Mouse (Mus musculus): ENCODE measurements around the gene C1qtnf2. TPM values are rescaled to one million over a fixed set of nuclear protein-coding genes. Genes with fewer than 3 reads are reported as not detected.

Gene C1qtnf2
- total RNA-seq, 1 experiment from 2014 or later: not detected

GRCm38 (mm10) chr11:43480561-43480960 lies 6.5 kb downstream of the C1qtnf2 start:
- ATAC-seq (replicated peaks; ENCODE audit: insufficient number of reproducible peaks, low FRiP score, low TSS enrichment, poor library complexity, severe bottlenecking): no peak

DNA sequence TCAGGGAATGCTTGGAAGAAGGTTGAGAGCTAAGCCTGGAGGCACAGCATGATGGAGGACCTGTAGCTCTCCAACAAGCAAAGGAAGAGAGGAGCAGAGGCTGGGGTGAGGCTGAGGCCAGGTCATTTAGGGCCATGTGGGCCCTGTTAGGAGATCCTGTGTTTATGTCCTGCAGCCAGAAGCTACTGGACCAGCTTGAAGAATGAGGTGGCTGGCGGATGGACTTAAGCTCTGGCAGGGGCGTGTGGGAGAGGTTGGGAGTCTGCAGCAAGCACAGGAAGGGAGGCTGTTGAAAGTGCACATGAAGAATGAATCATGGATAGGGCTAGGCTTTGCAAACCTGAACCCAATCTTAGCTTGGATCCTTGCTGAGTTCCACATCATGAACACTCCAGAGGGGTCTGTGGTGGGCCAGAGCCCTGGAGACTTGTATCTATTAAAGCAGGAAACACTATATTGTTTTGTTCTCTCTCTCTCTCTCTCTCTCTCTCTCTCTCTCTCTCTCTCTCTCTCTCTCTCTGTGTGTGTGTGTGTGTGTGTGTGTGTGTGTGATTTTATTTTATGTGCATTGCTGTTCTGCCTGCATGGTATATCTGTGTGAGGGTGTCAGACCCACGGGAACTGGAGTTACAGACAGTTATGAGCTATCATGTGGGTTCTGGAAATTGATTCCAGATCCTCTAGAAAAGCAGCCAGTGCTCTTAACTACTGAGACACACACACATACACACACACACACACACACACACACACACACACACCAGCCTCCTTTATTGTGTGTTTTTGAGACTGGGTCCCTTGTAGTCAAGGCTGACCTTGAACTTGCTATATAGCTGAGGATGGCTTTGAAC lies 7.8 kb downstream of the C1qtnf2 start:
- ATAC-seq (replicated peaks; ENCODE audit: insufficient number of reproducible peaks, low FRiP score, low TSS enrichment, poor library complexity, severe bottlenecking): no peak

DNA sequence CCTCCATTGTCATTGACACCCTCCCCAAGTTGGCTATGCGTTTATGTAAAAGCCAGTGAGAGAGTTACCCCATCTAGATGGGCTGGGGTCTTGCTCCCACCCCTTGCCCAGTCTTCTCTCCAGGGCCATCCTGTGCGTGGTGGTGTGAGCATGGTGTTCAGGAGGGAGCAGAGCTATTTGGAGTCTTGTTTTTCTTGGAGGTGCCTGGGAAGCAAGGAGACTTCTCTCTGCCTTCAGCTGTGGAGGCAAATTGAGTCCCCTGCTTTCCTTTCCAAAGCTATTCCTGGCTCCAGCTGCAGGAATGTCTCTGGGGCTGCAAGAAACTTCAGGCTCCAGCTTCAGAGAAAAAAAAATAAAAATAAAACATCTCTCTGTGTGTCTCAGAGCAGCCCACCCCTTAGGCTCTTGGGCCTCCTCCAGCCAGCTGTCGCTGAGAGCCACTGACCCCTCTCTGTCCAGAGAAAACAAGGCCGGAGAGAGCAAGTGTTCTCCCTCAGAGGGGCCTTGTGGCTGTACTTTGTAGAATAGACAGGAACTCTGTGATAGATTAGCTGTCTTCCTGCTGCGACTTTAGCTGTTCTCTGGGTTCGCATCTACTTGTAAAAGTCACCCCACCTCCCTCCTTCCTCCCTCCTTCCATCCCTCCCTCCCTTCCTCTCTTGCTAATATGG lies 9.2 kb downstream of the C1qtnf2 start:
- no peak for ATAC-seq (replicated peaks; ENCODE audit: insufficient number of reproducible peaks, low FRiP score, low TSS enrichment, poor library complexity, severe bottlenecking)

DNA sequence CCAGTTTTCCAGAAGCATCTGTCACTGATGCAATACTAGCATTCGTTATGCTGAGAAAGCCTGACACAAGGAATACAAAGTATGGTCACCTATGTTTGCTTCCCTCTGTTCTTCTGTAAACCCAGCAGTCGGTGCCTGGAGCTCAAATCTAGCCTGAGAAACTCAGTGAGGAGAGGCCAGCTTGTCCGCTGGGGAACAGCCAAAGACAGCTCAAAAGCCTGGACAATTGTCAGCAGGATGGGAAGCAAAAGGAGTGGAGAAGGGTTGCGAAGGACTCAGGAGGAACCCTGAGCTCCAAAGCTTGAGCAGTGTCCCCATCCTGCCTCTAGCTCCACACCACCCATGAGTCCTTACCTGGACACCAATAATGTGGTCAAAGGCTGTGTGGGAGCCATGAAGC lies 10.0 kb downstream of the C1qtnf2 start:
- ATAC-seq (replicated peaks; ENCODE audit: insufficient number of reproducible peaks, low FRiP score, low TSS enrichment, poor library complexity, severe bottlenecking): no peak

GRCm38 (mm10) chr11:43484652-43485051 lies 10.6 kb downstream of the C1qtnf2 start:
- no peak for ATAC-seq (replicated peaks; ENCODE audit: insufficient number of reproducible peaks, low FRiP score, low TSS enrichment, poor library complexity, severe bottlenecking)

DNA sequence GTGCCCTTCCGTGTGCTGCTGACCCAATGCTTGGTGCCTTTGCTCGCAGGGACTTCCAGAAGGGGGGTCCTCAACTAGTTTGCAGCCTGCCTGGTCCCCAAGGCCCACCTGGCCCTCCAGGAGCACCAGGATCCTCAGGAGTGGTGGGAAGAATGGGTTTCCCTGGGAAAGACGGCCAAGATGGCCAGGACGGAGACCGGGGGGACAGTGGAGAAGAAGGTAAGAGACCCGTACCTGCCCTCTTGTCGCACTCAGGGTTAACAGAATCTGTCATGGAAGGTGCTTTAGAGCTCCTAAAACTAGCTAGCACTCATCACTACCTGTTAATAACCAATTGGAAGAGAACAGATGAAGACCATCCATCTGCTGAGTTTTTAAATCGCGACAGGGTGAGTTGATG lies 11.8 kb downstream of the C1qtnf2 start:
- ATAC-seq (replicated peaks; ENCODE audit: insufficient number of reproducible peaks, low FRiP score, low TSS enrichment, poor library complexity, severe bottlenecking): no peak

DNA sequence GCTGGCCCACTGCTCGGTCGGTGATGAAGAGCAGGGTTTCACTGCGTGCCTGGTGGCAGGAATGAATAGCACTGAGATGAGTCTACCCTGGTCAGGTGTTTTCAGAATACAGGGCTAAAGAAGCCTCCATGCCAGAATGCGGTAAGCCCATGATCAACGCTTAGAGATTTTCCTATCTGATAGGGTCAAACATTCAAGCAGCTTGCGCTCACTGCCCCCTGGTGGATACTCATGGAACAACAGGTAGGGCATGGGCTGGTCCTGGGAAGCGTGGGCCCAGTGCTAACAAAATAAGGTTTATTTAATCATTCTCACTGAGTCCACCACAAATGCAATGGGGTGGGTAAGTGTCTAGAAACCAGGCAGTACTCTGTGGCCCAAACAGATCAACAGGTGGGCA lies 18.6 kb downstream of the C1qtnf2 start:
- peak; percentile 62; the same call in 1 of the 2 replicates for ATAC-seq (replicated peaks; ENCODE audit: insufficient number of reproducible peaks, low FRiP score, low TSS enrichment, poor library complexity, severe bottlenecking)

GRCm38 (mm10) chr11:43493815-43494409 lies 19.8 kb downstream of the C1qtnf2 start:
- ATAC-seq (replicated peaks; ENCODE audit: insufficient number of reproducible peaks, low FRiP score, low TSS enrichment, poor library complexity, severe bottlenecking): peak; percentile 57

- ATAC-seq (replicated peaks; ENCODE audit: insufficient number of reproducible peaks, low FRiP score, low TSS enrichment, poor library complexity, severe bottlenecking): no peak
Measured at GRCm38 (mm10) chr11:43495037-43495436, 21.0 kb downstream of the C1qtnf2 start.

- ATAC-seq (replicated peaks; ENCODE audit: insufficient number of reproducible peaks, low FRiP score, low TSS enrichment, poor library complexity, severe bottlenecking): no peak
Measured at GRCm38 (mm10) chr11:43495532-43495931, 21.5 kb downstream of the C1qtnf2 start.

GRCm38 (mm10) chr11:43501256-43501655 lies 27.2 kb downstream of the C1qtnf2 start:
- no peak for ATAC-seq (replicated peaks; ENCODE audit: insufficient number of reproducible peaks, low FRiP score, low TSS enrichment, poor library complexity, severe bottlenecking)

DNA sequence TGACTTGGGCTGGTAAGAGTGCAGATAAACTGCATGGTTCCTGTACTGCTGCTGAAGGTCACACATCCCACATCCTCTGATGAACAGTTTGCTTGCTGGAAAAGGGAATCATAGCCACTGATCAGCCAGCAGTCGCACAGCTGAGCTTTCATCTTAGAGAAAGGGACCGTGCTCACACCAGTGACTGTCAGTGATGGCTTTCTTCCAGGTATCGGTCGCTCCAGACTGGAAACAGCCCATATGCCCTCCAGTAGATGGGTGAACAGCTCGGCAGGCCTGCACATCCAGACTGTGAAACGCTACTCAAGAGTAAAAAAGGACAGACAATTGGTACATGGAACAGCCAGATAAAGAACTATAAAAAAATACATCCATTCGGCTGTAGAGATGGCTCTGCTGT lies 31.1 kb downstream of the C1qtnf2 start:
- no peak for ATAC-seq (replicated peaks; ENCODE audit: insufficient number of reproducible peaks, low FRiP score, low TSS enrichment, poor library complexity, severe bottlenecking)

DNA sequence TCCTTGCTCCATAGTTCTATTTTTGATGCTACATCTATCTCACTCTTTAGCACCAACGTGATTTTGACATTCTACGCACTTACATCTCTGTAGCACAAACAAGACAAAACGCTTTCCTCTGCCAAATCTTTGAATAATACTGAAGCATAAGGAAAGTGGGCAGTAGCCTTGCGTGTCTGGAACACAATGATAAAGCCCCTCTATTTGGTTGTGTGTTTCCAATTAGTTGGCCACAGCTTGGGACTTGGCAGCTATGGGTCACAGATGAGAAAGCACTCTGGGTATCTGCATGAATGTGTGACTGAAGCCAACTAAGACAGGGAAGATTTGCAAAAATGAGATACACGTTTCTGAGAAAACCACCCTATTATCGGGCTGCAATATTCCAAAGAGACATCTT lies 33.9 kb downstream of the C1qtnf2 start:
- no peak for ATAC-seq (replicated peaks; ENCODE audit: insufficient number of reproducible peaks, low FRiP score, low TSS enrichment, poor library complexity, severe bottlenecking)

GRCm38 (mm10) chr11:43509878-43510277 lies 35.8 kb downstream of the C1qtnf2 start:
- no peak for ATAC-seq (replicated peaks; ENCODE audit: insufficient number of reproducible peaks, low FRiP score, low TSS enrichment, poor library complexity, severe bottlenecking)

- ATAC-seq (replicated peaks; ENCODE audit: insufficient number of reproducible peaks, low FRiP score, low TSS enrichment, poor library complexity, severe bottlenecking): no peak
Measured at GRCm38 (mm10) chr11:43512661-43513190, 38.6 kb downstream of the C1qtnf2 start.

DNA sequence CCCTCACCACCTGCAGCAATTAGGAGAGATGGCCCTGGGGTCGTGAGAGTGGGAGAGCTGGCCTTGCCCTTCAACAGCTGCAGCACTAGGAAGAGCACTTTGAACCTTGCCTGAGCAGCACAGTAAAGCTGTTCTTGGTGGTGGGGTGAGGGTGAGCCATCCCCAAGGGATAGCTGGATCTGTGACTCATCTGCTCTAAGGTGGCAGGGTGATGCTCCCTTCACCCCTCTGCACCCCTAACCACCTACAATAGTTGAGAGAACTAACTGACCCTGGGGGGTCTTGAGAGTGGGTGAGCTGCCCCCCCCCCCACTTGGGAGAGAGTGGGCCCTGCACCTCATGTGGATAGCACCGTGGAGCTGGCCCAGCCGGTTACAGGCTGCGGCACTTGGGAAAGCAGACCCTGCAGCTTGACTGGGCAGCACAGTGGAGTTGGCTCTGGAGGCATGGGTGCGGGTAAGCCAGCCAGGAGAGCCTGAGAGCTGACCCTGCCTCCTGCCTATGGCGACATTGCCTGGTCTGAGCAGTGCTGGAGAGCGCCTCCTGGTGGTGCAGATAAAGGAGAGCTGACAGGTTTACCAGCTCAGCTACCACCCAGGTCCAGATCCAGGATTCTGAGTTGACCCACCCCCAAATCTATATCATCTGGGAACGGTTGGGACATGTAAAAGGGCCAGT lies 42.4 kb downstream of the C1qtnf2 start:
- ATAC-seq (replicated peaks; ENCODE audit: insufficient number of reproducible peaks, low FRiP score, low TSS enrichment, poor library complexity, severe bottlenecking): no peak

GRCm38 (mm10) chr11:43517641-43518040 lies 43.6 kb downstream of the C1qtnf2 start:
- ATAC-seq (replicated peaks; ENCODE audit: insufficient number of reproducible peaks, low FRiP score, low TSS enrichment, poor library complexity, severe bottlenecking): no peak

- ATAC-seq (replicated peaks; ENCODE audit: insufficient number of reproducible peaks, low FRiP score, low TSS enrichment, poor library complexity, severe bottlenecking): no peak
Measured at GRCm38 (mm10) chr11:43518086-43518485, 44.0 kb downstream of the C1qtnf2 start.

DNA sequence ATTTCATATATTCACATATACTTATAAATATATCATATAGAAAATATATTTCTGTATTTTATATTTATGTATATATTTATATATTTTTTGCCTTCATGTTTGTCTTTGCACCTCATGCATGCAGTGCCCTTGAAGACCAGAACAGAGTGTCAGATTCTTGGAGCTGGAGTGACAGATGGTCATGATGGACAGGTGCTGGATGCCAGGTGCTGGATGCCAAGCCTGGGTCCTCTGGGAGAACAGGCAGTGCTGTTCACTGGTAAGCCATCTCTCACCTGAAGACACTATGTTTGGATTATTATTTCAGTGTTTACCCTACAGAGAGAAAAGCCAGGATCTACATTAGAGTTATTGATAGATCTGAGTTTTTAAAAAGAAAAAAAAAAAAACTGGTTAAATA lies 44.7 kb downstream of the C1qtnf2 start:
- ATAC-seq (replicated peaks; ENCODE audit: insufficient number of reproducible peaks, low FRiP score, low TSS enrichment, poor library complexity, severe bottlenecking): no peak
